In the genomic region with DNA sequence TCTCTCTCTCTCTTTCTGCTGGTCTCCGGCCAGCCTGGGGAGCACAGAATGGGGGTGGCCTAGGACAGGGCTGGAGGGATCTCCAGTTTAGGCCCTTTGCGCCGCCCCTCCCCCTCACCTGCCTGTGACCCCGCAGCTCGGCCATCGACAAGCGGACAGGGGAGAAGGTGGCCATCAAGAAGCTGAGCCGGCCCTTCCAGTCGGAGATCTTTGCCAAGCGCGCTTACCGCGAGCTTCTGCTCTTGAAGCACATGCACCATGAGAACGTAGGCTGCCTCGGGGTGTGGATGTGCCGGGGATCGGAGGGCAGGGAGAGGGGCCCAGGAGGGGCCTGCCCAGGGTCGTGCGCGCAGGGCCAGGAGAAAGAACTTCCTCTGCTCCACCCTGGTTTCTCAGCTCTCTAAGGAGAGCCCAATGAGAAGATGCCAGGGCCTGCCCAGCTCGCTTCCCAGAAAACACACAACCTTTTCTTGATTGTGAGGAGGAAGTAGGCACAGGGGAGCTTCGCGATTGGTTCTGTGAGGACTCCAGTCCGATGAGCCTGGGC, we compare ENCODE assay signal across 9 mouse cellular contexts. TPM values are rescaled to one million over a fixed set of nuclear protein-coding genes. Genes with fewer than 3 reads are reported as not detected.
A peak's percentile ranks its signal among the peaks of the same experiment; 100 is the strongest.
DNase-seq lines count a peak whose midpoint lies in the region; ATAC-seq and TF ChIP-seq lines count a peak whose summit lies in the region.
"Had no signal": no experiment of that assay in that cellular context is flagged by ENCODE, and none has a peak within 500 bp of the region (broad histone marks: within the 10 kb centered on the region; RNA-seq: fewer than 3 reads in every experiment).

No protein-coding gene starts in this region.

- no peak for DNase-seq in heart, adult 2 months
- no peak for DNase-seq in heart, adult 9 months (ENCODE audit: low spot score in 2 of 2)
- DNase-seq in brain, embryonic 14.5 days (ENCODE audit: low read depth) = peak; percentile 37
- DNase-seq in kidney, postnatal 25 days = peak; percentile 27 to 55
- peak; percentile 51 for DNase-seq in midbrain, embryonic 10.5 days (ENCODE audit: low spot score)
- peak; percentile 41 for DNase-seq in yolk sac, embryonic 10.5 days (ENCODE audit: low spot score)
- no peak for DNase-seq in spleen, adult 12 weeks (ENCODE audit: low spot score)

- no peak for TF ChIP-seq EP300 in heart, adult 2 months (IDR thresholded peaks at IDR 0.05; ENCODE audit: insufficient read depth, low read depth, low read length)

- no peak for TF ChIP-seq CTCF in heart, adult 2 months (IDR thresholded peaks at IDR 0.05)
- TF ChIP-seq CTCF in brain, embryonic 14.5 days (IDR thresholded peaks at IDR 0.05; ENCODE audit: borderline replicate concordance, extremely low read depth, insufficient read depth, insufficient read length) = no peak

- no peak overlapping the region for H3K9ac ChIP-seq in heart, adult 2 months (ENCODE audit: low read depth, low read length)
- peak overlapping the region; percentile 44 for H3K9ac ChIP-seq in heart, embryonic 11.5 days (ENCODE audit: low read depth, low read length)

- intact Hi-C loops in heart, adult 2 months (cut with DNase I) = no loop called here

- no peaks in the 10 kb centered on the region for H3K36me3 ChIP-seq in heart, adult 2 months (ENCODE audit: control insufficient read depth, insufficient read depth, low read length)
- H3K36me3 ChIP-seq in heart, embryonic 11.5 days (ENCODE audit: control insufficient read depth, insufficient read depth, low read length) = no peaks in the 10 kb centered on the region
- no peaks in the 10 kb centered on the region for H3K36me3 ChIP-seq in midbrain, embryonic 10.5 days
- H3K36me3 ChIP-seq: G1E had no signal

- H3K4me1 ChIP-seq in heart, adult 2 months (ENCODE audit: control insufficient read depth, insufficient read depth, low read length) = no peaks in the 10 kb centered on the region
- H3K4me1 ChIP-seq in heart, embryonic 11.5 days (ENCODE audit: control insufficient read depth, insufficient read depth, low read length) = peaks cover 12% of the 10 kb centered on the region; the same call in 1 of the 2 replicates
- H3K4me1 ChIP-seq in midbrain, embryonic 10.5 days = peaks cover 19% of the 10 kb centered on the region

- H3K9me3 ChIP-seq in heart, embryonic 11.5 days (replicated peaks; ENCODE audit: control insufficient read depth, low read length) = no peaks in the 10 kb centered on the region
- H3K9me3 ChIP-seq in midbrain, embryonic 10.5 days (replicated peaks) = 0 out of 2 replicates have a peak, but pooled peaks cover 3% of the 10 kb centered on the region

- no peaks in the 10 kb centered on the region for H3K79me2 ChIP-seq in heart, adult 2 months (replicated peaks; ENCODE audit: control insufficient read depth, insufficient read depth, low read length)

- H3K4me2 ChIP-seq in heart, embryonic 11.5 days = peak overlapping the region; percentile 91

- WGBS in heart, adult 2 months = 5% methylated on average over 24 of the region's 24 CpGs
- WGBS in heart, embryonic 11.5 days (ENCODE audit: insufficient replicate concordance) = 3% methylated on average over 24 of the region's 24 CpGs
- 9% methylated on average over 24 of the region's 24 CpGs for WGBS in midbrain, embryonic 10.5 days

- peak overlapping the region; percentile 14; the same call in 1 of the 2 replicates for H3K4me3 ChIP-seq in heart, adult 2 months
- peak overlapping the region; percentile 53 for H3K4me3 ChIP-seq in heart, embryonic 11.5 days (ENCODE audit: low read depth, low read length)
- H3K4me3 ChIP-seq in midbrain, embryonic 10.5 days = peak overlapping the region; percentile 58

- no peak for TF ChIP-seq POLR2A in heart, adult 2 months (IDR thresholded peaks at IDR 0.05; ENCODE audit: insufficient read depth, low read depth, low read length)
- TF ChIP-seq POLR2A in brain, embryonic 14.5 days (IDR thresholded peaks at IDR 0.05; ENCODE audit: borderline replicate concordance, extremely low read depth, insufficient read depth, insufficient read length, poor library complexity, severe bottlenecking) = no peak

- ATAC-seq in heart, embryonic 11.5 days (replicated peaks; ENCODE audit: insufficient number of reproducible peaks, low FRiP score, low TSS enrichment) = no peak

- peaks cover 9% of the 10 kb centered on the region for H3K27me3 ChIP-seq in heart, adult 2 months (ENCODE audit: control insufficient read depth, insufficient read depth, low read length)
- H3K27me3 ChIP-seq in heart, embryonic 11.5 days (ENCODE audit: control insufficient read depth, insufficient read depth, low read length) = peaks cover 37% of the 10 kb centered on the region
- H3K27me3 ChIP-seq in midbrain, embryonic 10.5 days (ENCODE audit: low read depth, poor library complexity, severe bottlenecking) = peaks cover 47% of the 10 kb centered on the region

- H3K27ac ChIP-seq in heart, adult 2 months = no peak overlapping the region
- H3K27ac ChIP-seq in heart, embryonic 11.5 days (ENCODE audit: low read depth, low read length) = no peak overlapping the region
- peak overlapping the region; percentile 52; the same call in 1 of the 2 replicates for H3K27ac ChIP-seq in midbrain, embryonic 10.5 days (replicated peaks)

RNA-seq across cellular contexts. Expression of a gene that starts 0.9 kb away (rescaled TPM):
- under 1 TPM; 0.48 to 0.52 TPM for total RNA-seq in heart, adult 2 months (2021)
- 0.38 and 0.78 TPM in 2 replicates for polyA plus RNA-seq in heart, adult 2 months (2012; rRNA removed)
- polyA plus RNA-seq in brain, embryonic 14.5 days (2012; rRNA removed) = 1.3 and 2.1 TPM in 2 replicates
- polyA plus RNA-seq in heart, embryonic 11.5 days (2014; fragmentation: Nextera tagmentation; extraction: Ambion mirVana) = 2.6 and 2.9 TPM in 2 replicates
- polyA plus RNA-seq in midbrain, embryonic 10.5 days (2016; fragmentation: Nextera tagmentation; extraction: Ambion mirVana) = 2.3 and 4.0 TPM in 2 replicates
- polyA plus RNA-seq: G1E had no signal

RNA-seq across cellular contexts. Expression of a gene that starts 30.9 kb away (rescaled TPM):
- total RNA-seq in heart, adult 2 months (2021) = 10 to 100 TPM; 12.0 to 15.8 TPM
- polyA plus RNA-seq in heart, adult 2 months (2012; rRNA removed) = 14.0 and 14.2 TPM in 2 replicates
- 46.1 and 47.5 TPM in 2 replicates for polyA plus RNA-seq in brain, embryonic 14.5 days (2012; rRNA removed)
- 12.1 and 13.4 TPM in 2 replicates for polyA plus RNA-seq in heart, embryonic 11.5 days (2014; fragmentation: Nextera tagmentation; extraction: Ambion mirVana)
- polyA plus RNA-seq in midbrain, embryonic 10.5 days (2016; fragmentation: Nextera tagmentation; extraction: Ambion mirVana) = 8.3 and 9.1 TPM in 2 replicates

RNA-seq across cellular contexts. Expression of a gene that starts 44.1 kb away (rescaled TPM):
- total RNA-seq in heart, adult 2 months (2021) = under 1 TPM in 1 of 2 experiments, not detected in 1; 0.52 TPM
- polyA plus RNA-seq in heart, adult 2 months (2012; rRNA removed) = 0.27 TPM in 1 of 2 replicates, not detected in the other
- 0.53 and 0.89 TPM in 2 replicates for polyA plus RNA-seq in brain, embryonic 14.5 days (2012; rRNA removed)
- 1.8 and 2.3 TPM in 2 replicates for polyA plus RNA-seq in heart, embryonic 11.5 days (2014; fragmentation: Nextera tagmentation; extraction: Ambion mirVana)
- 3.3 and 3.4 TPM in 2 replicates for polyA plus RNA-seq in midbrain, embryonic 10.5 days (2016; fragmentation: Nextera tagmentation; extraction: Ambion mirVana)
- polyA plus RNA-seq: G1E had no signal

Comparison
In these comparisons a context has a peak if more than half of its experiments do, and no peak if none do; other contexts are left out.
1. DNase-seq: peak in brain, embryonic 14.5 days (single experiment), kidney, postnatal 25 days (2 of 2), midbrain, embryonic 10.5 days (single experiment) and yolk sac, embryonic 10.5 days (single experiment); none in heart, adult 2 months (0 of 2), heart, adult 9 months (0 of 2) and spleen, adult 12 weeks (single experiment).
2. Peak in every context shown above with its lines, with median percentiles within 50 percentile points of each other: H3K4me3 ChIP-seq.